9 mouse cellular contexts compared by ENCODE assay signal in the genomic region with DNA sequence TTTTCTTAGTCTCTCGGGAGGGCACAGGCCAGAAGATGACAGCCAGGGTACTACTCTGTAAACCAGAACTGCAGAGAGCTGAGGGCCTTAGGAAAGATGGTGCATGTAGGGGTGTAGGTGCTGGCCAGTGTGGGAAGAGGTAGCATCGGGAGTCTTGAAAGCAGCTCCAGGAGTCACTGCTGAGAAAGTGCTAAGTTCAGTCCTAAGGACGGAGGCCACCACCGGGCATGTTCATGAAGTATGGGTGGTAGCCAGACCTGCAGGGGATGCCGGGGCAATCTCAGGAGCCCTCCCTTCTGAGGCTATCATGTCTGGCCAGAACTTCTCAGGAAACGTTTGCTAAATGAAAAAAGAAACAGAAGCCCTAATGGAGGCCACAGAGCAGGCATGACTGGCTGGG. TPM values are rescaled to one million over a fixed set of nuclear protein-coding genes. Genes with fewer than 3 reads are reported as not detected.
DNase-seq lines count a peak whose midpoint lies in the region; ATAC-seq lines count a peak whose summit lies in the region.
"Had no signal": no experiment of that assay in that cellular context is flagged by ENCODE, and none has a peak within 500 bp of the region (broad histone marks: within the 10 kb centered on the region; RNA-seq: fewer than 3 reads in every experiment).

No protein-coding gene starts in this region.

- H3K27me3 ChIP-seq in forebrain, embryonic 15.5 days, result no peaks in the 10 kb centered on the region
- no peaks in the 10 kb centered on the region for H3K27me3 ChIP-seq in midbrain, embryonic 12.5 days

- peak; percentile 35 for DNase-seq in kidney, adult 18-20 months
- no peak for DNase-seq in kidney, postnatal 10 days
- DNase-seq in natural killer cell, adult 2 months (ENCODE audit: low spot score in 2 of 2), result no peak
- DNase-seq in frontal cortex, postnatal 10 days (ENCODE audit: low spot score in 2 of 2), result no peak
- DNase-seq: cerebellum, adult 8-10 months had no signal

- H3K4me3 ChIP-seq in brown adipose tissue, adult 24 weeks (ENCODE audit: insufficient read depth, low read depth, low read length), result peak overlapping the region; percentile 4; the same call in 1 of the 2 replicates
- no peak overlapping the region for H3K4me3 ChIP-seq in forebrain, embryonic 15.5 days
- H3K4me3 ChIP-seq in midbrain, embryonic 12.5 days, result no peak overlapping the region

- H3K27ac ChIP-seq in brown adipose tissue, adult 24 weeks (replicated peaks; ENCODE audit: low read depth, low read length), result peak overlapping the region; percentile 66
- no peak overlapping the region for H3K27ac ChIP-seq in forebrain, embryonic 15.5 days (replicated peaks)
- no peak overlapping the region for H3K27ac ChIP-seq in midbrain, embryonic 12.5 days (replicated peaks)

- ATAC-seq in forebrain, embryonic 15.5 days (replicated peaks), result no peak
- ATAC-seq in midbrain, embryonic 12.5 days (ENCODE audit: low FRiP score, low read depth), result no peak
- ATAC-seq in monocyte, adult 5-6 weeks (replicated peaks; ENCODE audit: insufficient number of reproducible peaks, low FRiP score, low TSS enrichment, poor library complexity, severe bottlenecking), result no peak

- peaks cover 28% of the 10 kb centered on the region for H3K36me3 ChIP-seq in forebrain, embryonic 15.5 days
- H3K36me3 ChIP-seq in midbrain, embryonic 12.5 days, result peaks cover 31% of the 10 kb centered on the region

- H3K4me2 ChIP-seq in forebrain, embryonic 15.5 days (replicated peaks), result peak overlapping the region; percentile 74
- H3K4me2 ChIP-seq in midbrain, embryonic 12.5 days (replicated peaks), result peak overlapping the region; percentile 87

- H3K9ac ChIP-seq in forebrain, embryonic 15.5 days (replicated peaks), result no peak overlapping the region
- no peak overlapping the region for H3K9ac ChIP-seq in midbrain, embryonic 12.5 days (replicated peaks)

- H3K9me3 ChIP-seq in forebrain, embryonic 15.5 days, result no peaks in the 10 kb centered on the region
- no peaks in the 10 kb centered on the region for H3K9me3 ChIP-seq in midbrain, embryonic 12.5 days

- 85% methylated on average over 6 of the region's 6 CpGs for WGBS in forebrain, embryonic 15.5 days
- 84% methylated on average over 6 of the region's 6 CpGs for WGBS in midbrain, embryonic 12.5 days

- H3K4me1 ChIP-seq in brown adipose tissue, adult 24 weeks (ENCODE audit: control insufficient read depth, insufficient read depth, insufficient read length, low read length), result peaks cover 35% of the 10 kb centered on the region
- H3K4me1 ChIP-seq in forebrain, embryonic 15.5 days, result peaks cover 71% of the 10 kb centered on the region
- H3K4me1 ChIP-seq in midbrain, embryonic 12.5 days, result peaks cover 49% of the 10 kb centered on the region

RNA-seq across cellular contexts. Expression of a gene that starts 3.3 kb away (rescaled TPM):
- polyA plus RNA-seq in brown adipose tissue, adult 24 weeks (2012; ENCODE audit: insufficient read depth, insufficient read length, missing spikeins), result 15.6 and 17.6 TPM in 2 replicates
- 48.2 and 48.5 TPM in 2 replicates for polyA plus RNA-seq in forebrain, embryonic 15.5 days (2015; fragmentation: Nextera tagmentation; extraction: Ambion mirVana)
- 39.5 and 42.4 TPM in 2 replicates for polyA plus RNA-seq in midbrain, embryonic 12.5 days (2016; fragmentation: Nextera tagmentation; extraction: Ambion mirVana)
- 68.7 to 164 TPM (median 135 TPM) in 3 replicates for total RNA-seq in monocyte, adult 5-6 weeks (2017)

RNA-seq across cellular contexts. Expression of a gene that starts 8.5 kb away (rescaled TPM):
- 6.4 and 7.7 TPM in 2 replicates for polyA plus RNA-seq in brown adipose tissue, adult 24 weeks (2012; ENCODE audit: insufficient read depth, insufficient read length, missing spikeins)
- polyA plus RNA-seq in forebrain, embryonic 15.5 days (2015; fragmentation: Nextera tagmentation; extraction: Ambion mirVana), result 156 and 171 TPM in 2 replicates
- polyA plus RNA-seq in midbrain, embryonic 12.5 days (2016; fragmentation: Nextera tagmentation; extraction: Ambion mirVana), result 106 and 113 TPM in 2 replicates
- 20.7 to 30.3 TPM (median 27.4 TPM) in 3 replicates for total RNA-seq in monocyte, adult 5-6 weeks (2017)

Comparison
In these comparisons a context has a peak if more than half of its experiments do, and no peak if none do; other contexts are left out.
1. RNA of a gene that starts 8.5 kb away (polyA plus RNA-seq): 156 to 171 TPM in forebrain, embryonic 15.5 days and 106 to 113 TPM in midbrain, embryonic 12.5 days; 6.4 to 7.7 TPM in brown adipose tissue, adult 24 weeks; every median in the first group is over 10 times any median in the second.